Mouse (Mus musculus): ENCODE measurements at regions not wholly inside any gene's neighbourhood (a gene's known extent, or its start where the extent isn't known, plus 50 kb on each side); places are given as distances from the start of the nearest gene placed in this dataset.
A peak's percentile ranks its signal among the peaks of the same experiment; 100 is the strongest.

DNA sequence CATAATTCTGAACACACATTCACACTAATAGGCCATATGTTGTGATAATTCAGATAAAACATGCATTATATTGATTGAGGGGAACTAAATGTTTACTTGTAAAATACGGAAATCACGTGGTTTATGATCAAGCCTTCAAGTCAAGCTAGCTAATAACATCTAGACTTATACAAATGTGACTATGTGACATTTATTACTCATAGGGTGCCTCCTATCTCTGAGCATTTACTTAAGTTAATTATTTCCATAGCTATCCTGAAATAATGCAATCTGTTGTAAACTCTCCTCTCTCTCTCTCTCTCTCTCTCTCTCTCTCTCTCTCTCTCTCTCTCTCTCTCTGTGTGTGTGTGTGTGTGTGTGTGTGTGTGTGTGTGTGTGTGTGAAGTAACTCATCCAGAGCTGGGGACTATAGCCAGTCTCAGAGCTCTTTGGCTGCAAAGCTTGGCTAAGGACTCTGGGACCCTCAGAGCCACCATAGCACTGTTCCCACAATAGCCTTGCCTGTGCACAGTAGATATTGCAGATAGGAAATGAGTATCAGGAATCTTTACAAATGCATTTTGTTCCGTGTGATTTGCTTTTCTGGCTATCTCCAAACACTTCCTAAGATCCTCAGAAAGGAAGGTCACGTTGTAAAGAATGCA lies 263.5 kb downstream of the Rnd3 start:
- no peak for TF ChIP-seq POLR2A (IDR thresholded peaks at IDR 0.05; ENCODE audit: borderline replicate concordance, extremely low read depth, insufficient read depth, insufficient read length)
- Histone ChIP-seq H3K27me3 (ENCODE audit: control insufficient read depth, insufficient read depth, low read length) (no peaks in the 10 kb centered on the region), H3K36me3 (ENCODE audit: control insufficient read depth, insufficient read depth, low read length) (no peaks in the 10 kb centered on the region), H3K9me3 (ENCODE audit: control insufficient read depth, low read length) (no peaks in the 10 kb centered on the region), H3K9ac (ENCODE audit: low read depth, low read length, severe bottlenecking) (no peak overlapping the region), H3K4me2 (replicated peaks; ENCODE audit: low read depth, low read length, severe bottlenecking) (no peak overlapping the region), H3K4me1 (ENCODE audit: control insufficient read depth, insufficient read depth, low read length) (peaks cover 11% of the 10 kb centered on the region), H3K27ac (replicated peaks; ENCODE audit: low read depth, low read length) (0 out of 2 replicates have a peak overlapping the region, but pooled peaks have one; percentile 28), H3K4me3 (replicated peaks; ENCODE audit: low read length) (no peak overlapping the region)
- DNase-seq (ENCODE audit: low spot score) = no peak
- no peak for ATAC-seq (ENCODE audit: low FRiP score, low read depth)
- 53% methylated on average over 4 of the region's 4 CpGs for WGBS

DNA sequence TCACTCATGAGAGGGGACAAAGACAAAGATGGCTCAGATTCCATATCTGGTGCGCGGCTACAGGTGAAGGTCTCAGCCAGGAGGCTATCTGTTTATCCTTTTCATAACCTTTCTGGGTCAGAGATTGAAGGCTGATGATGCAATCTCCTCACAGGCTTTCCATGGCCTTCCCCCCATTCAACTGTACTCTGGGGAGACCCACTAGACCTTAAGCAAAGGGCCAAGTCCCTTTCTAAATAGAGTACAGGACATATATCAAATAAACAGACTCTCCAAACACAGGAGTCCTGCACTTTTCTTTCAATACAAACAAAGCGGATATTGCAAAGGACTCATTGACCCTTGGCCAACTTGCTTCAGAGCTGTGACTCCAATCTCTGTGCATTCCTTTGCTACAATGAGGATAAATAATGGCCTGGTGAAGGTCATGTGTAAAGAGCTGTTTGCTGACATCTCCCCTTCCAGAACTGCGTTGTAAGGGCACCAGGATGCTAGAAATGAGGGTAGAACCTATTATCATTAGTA lies 267.3 kb downstream of the Rnd3 start:
- no peak for ATAC-seq (ENCODE audit: low FRiP score, low read depth)

DNA sequence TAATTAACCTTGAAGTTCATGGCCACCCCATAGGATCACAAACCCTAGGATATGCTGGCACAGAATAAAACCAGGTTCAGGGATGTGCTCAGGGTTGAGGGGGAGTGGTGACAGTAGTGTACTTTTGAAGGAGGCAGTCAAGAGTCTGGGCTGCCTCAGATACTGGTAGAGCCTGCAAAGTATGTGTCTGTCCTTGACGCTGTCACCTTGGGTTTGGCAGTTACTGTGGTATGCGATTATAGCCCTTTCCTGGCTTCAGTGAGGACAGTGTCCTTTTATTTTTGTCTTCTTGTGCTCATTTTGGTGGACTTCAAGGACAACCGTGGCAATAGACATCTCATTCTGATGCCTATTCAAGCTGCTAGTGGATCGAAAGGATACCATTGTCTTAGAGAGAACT lies 268.1 kb downstream of the Rnd3 start:
- H3K9me3 ChIP-seq (ENCODE audit: control insufficient read depth, low read length) = no peaks in the 10 kb centered on the region
- no peak for ATAC-seq (ENCODE audit: low FRiP score, low read depth)
- WGBS = 90% methylated on average over 4 of the region's 4 CpGs

More for the DNA sequence above, 267.3 kb downstream of the Rnd3 start:
- peaks cover 22% of the 10 kb centered on the region for H3K4me1 ChIP-seq (ENCODE audit: control insufficient read depth, insufficient read depth, low read length)
- H3K9me3 ChIP-seq (ENCODE audit: control insufficient read depth, low read length) = no peaks in the 10 kb centered on the region
- no peaks in the 10 kb centered on the region for H3K36me3 ChIP-seq (ENCODE audit: control insufficient read depth, insufficient read depth, low read length)
- no peak for DNase-seq (ENCODE audit: low spot score)
- no peak overlapping the region for H3K4me2 ChIP-seq (replicated peaks; ENCODE audit: low read depth, low read length, severe bottlenecking)
- no peak overlapping the region for H3K9ac ChIP-seq (ENCODE audit: low read depth, low read length, severe bottlenecking)
- H3K27ac ChIP-seq (replicated peaks; ENCODE audit: low read depth, low read length) = no peak overlapping the region
- H3K4me3 ChIP-seq (replicated peaks; ENCODE audit: low read length) = no peak overlapping the region
- no peaks in the 10 kb centered on the region for H3K27me3 ChIP-seq (ENCODE audit: control insufficient read depth, insufficient read depth, low read length)
- no peak for TF ChIP-seq POLR2A (IDR thresholded peaks at IDR 0.05; ENCODE audit: borderline replicate concordance, extremely low read depth, insufficient read depth, insufficient read length)
- 93% methylated on average over 4 of the region's 4 CpGs for WGBS

GRCm38 (mm10) chr2:50877716-50878115 lies 271.2 kb downstream of the Rnd3 start:
- DNase-seq (ENCODE audit: low spot score) = peak; percentile 82
- 34% methylated on average over 17 of the region's 17 CpGs for WGBS

More for the DNA sequence above, 268.1 kb downstream of the Rnd3 start:
- Histone ChIP-seq H3K27ac (replicated peaks; ENCODE audit: low read depth, low read length) (no peak overlapping the region), H3K4me1 (ENCODE audit: control insufficient read depth, insufficient read depth, low read length) (peaks cover 16% of the 10 kb centered on the region), H3K9ac (ENCODE audit: low read depth, low read length, severe bottlenecking) (no peak overlapping the region), H3K4me2 (replicated peaks; ENCODE audit: low read depth, low read length, severe bottlenecking) (no peak overlapping the region), H3K36me3 (ENCODE audit: control insufficient read depth, insufficient read depth, low read length) (no peaks in the 10 kb centered on the region), H3K27me3 (ENCODE audit: control insufficient read depth, insufficient read depth, low read length) (no peaks in the 10 kb centered on the region), H3K4me3 (replicated peaks; ENCODE audit: low read length) (no peak overlapping the region)
- DNase-seq (ENCODE audit: low spot score) = no peak
- no peak for TF ChIP-seq POLR2A (IDR thresholded peaks at IDR 0.05; ENCODE audit: borderline replicate concordance, extremely low read depth, insufficient read depth, insufficient read length)

DNA sequence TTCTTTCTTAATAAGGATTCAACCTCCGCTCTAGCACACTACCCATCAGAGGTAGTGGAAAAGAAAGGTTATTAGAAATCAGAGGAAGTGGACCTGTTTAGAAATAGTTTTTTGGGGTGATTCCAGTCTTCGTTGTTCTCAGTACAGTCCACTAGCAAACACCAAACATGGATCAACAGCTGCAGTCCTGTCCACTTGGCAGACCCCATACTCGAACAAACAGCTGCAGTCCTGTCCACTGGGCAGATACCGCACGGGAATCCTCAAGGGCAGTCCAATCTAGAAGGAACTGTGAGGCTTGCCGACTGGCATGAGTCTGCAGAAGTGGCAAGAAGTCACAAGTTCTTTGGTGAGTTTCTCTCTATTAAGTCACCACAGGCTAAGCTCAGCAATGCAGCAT lies 273.8 kb downstream of the Rnd3 start:
- no peak overlapping the region for H3K4me3 ChIP-seq (replicated peaks; ENCODE audit: low read length)
- DNase-seq (ENCODE audit: low spot score) (no peak), ATAC-seq (ENCODE audit: low FRiP score, low read depth) (no peak)
- H3K27ac ChIP-seq (replicated peaks; ENCODE audit: low read depth, low read length) = no peak overlapping the region
- peaks cover 13% of the 10 kb centered on the region for H3K4me1 ChIP-seq (ENCODE audit: control insufficient read depth, insufficient read depth, low read length)
- H3K27me3 ChIP-seq (ENCODE audit: control insufficient read depth, insufficient read depth, low read length) = no peaks in the 10 kb centered on the region
- 86% methylated on average over 6 of the region's 6 CpGs for WGBS
- no peak overlapping the region for H3K9ac ChIP-seq (ENCODE audit: low read depth, low read length, severe bottlenecking)
- H3K9me3 ChIP-seq (ENCODE audit: control insufficient read depth, low read length) = no peaks in the 10 kb centered on the region
- H3K4me2 ChIP-seq (replicated peaks; ENCODE audit: low read depth, low read length, severe bottlenecking) = no peak overlapping the region
- no peak for TF ChIP-seq POLR2A (IDR thresholded peaks at IDR 0.05; ENCODE audit: borderline replicate concordance, extremely low read depth, insufficient read depth, insufficient read length)
- no peaks in the 10 kb centered on the region for H3K36me3 ChIP-seq (ENCODE audit: control insufficient read depth, insufficient read depth, low read length)

More at GRCm38 (mm10) chr2:50877716-50878115, 271.2 kb downstream of the Rnd3 start:
- Histone ChIP-seq H3K9ac (ENCODE audit: low read depth, low read length, severe bottlenecking) (no peak overlapping the region), H3K27ac (replicated peaks; ENCODE audit: low read depth, low read length) (peak overlapping the region; percentile 77), H3K4me2 (replicated peaks; ENCODE audit: low read depth, low read length, severe bottlenecking) (peak overlapping the region; percentile 36), H3K27me3 (ENCODE audit: control insufficient read depth, insufficient read depth, low read length) (no peaks in the 10 kb centered on the region), H3K36me3 (ENCODE audit: control insufficient read depth, insufficient read depth, low read length) (no peaks in the 10 kb centered on the region), H3K4me3 (replicated peaks; ENCODE audit: low read length) (no peak overlapping the region), H3K9me3 (ENCODE audit: control insufficient read depth, low read length) (no peaks in the 10 kb centered on the region), H3K4me1 (ENCODE audit: control insufficient read depth, insufficient read depth, low read length) (peaks cover 13% of the 10 kb centered on the region)
- peak; percentile 91 for ATAC-seq (ENCODE audit: low FRiP score, low read depth)
- TF ChIP-seq POLR2A (IDR thresholded peaks at IDR 0.05; ENCODE audit: borderline replicate concordance, extremely low read depth, insufficient read depth, insufficient read length) = no peak
